Mouse (Mus musculus): Measurements from ENCODE around the gene Wnt5b. TPM values are rescaled to one million over a fixed set of nuclear protein-coding genes. Genes with fewer than 3 reads are reported as not detected.

The Wnt5b gene
- polyA plus RNA-seq, 1 experiment = 4.0 TPM

DNA sequence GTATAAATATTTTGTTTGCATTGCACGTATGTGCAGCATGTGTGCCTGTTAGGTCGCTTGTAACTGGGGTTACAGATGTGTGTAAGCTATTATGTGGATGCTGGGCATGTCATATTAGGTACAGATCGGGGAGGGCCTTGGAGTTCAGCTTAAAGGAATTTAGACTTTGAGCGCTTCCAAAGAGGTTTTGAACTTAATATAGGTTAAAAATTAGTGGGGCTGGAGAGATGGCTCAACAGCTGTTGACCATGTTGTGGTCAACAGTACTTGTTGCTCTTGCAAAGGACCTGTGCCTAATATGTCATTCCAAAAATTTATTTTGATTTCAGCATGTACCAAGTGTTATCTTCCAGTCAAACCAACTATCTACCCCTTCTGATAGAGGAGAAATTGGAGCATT lies 139.3 kb downstream of the Wnt5b start:
- no peak overlapping the region for H3K27ac ChIP-seq (ENCODE audit: insufficient read depth, low read length)
- H3K4me1 ChIP-seq (ENCODE audit: control insufficient read depth, insufficient read depth, low read length) = no peaks in the 10 kb centered on the region
- no peak for TF ChIP-seq POLR2A (IDR thresholded peaks at IDR 0.05; ENCODE audit: low read depth, low read length)
- TF ChIP-seq CTCF (IDR thresholded peaks at IDR 0.05; ENCODE audit: borderline replicate concordance, insufficient read depth, low read length) = no peak
- no peak overlapping the region for H3K4me3 ChIP-seq (ENCODE audit: insufficient read depth, low read length)

DNA sequence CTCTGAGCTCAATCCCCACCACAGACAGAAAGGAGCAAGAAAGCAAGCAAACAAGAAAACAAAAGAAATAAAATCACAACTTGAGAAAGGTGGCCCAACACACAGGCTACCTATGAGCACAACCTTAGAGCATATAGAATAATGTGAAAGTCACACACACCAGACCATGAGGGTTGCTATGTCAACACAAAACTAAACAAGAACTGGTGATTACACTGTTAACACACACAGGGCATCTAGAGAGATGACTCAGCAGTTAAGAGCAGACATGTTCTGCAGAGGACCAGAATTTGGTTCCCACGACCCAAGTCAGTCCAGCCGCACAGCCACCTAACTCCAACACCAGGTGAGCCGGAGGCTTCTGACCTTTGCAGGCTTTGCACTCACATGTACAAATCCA lies 141.2 kb downstream of the Wnt5b start:
- Histone ChIP-seq H3K4me3 (ENCODE audit: insufficient read depth, low read length) (no peak overlapping the region), H3K4me1 (ENCODE audit: control insufficient read depth, insufficient read depth, low read length) (no peaks in the 10 kb centered on the region), H3K27ac (ENCODE audit: insufficient read depth, low read length) (no peak overlapping the region)
- no peak for TF ChIP-seq POLR2A (IDR thresholded peaks at IDR 0.05; ENCODE audit: low read depth, low read length)
- TF ChIP-seq CTCF (IDR thresholded peaks at IDR 0.05; ENCODE audit: borderline replicate concordance, insufficient read depth, low read length) = no peak

DNA sequence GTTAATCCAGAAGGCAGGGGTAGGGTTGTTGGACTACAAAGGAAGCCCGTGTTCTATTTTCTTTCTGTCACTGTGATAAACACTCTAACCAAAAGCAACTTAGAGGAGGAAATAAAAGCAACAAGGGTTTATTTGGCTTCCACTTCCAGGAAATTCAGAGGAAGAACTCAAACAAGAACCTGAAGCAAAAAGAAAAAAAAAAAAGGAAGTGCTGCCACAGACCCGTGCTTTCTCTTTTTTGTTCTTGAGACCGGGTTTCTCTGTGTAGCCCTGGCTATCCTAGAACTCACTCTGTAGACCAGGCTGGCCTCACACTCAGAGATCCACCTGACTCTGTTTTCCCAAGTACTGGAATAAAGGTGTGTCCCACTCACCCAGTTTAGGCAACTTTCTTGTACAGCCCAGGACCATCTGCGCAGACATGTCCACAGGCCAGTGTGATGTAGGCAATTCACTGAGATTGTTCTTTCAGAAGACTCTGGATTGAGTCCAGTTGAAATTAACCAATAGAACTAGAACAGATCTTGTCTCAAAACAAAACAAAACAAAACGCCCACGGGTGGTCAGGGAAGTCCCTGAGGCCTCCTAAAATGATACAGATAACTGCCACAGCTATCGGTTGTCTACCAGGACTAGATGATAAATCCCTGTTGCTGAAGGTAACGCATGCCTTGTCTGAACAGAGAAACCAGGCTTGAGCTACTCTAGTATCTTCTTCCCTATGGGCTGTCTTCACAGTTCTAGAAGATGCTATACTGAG lies 142.4 kb downstream of the Wnt5b start:
- H3K4me3 ChIP-seq (ENCODE audit: insufficient read depth, low read length) = no peak overlapping the region
- TF ChIP-seq POLR2A (IDR thresholded peaks at IDR 0.05; ENCODE audit: low read depth, low read length) (no peak), CTCF (IDR thresholded peaks at IDR 0.05; ENCODE audit: borderline replicate concordance, insufficient read depth, low read length) (no peak)
- no peaks in the 10 kb centered on the region for H3K4me1 ChIP-seq (ENCODE audit: control insufficient read depth, insufficient read depth, low read length)
- no peak overlapping the region for H3K27ac ChIP-seq (ENCODE audit: insufficient read depth, low read length)

DNA sequence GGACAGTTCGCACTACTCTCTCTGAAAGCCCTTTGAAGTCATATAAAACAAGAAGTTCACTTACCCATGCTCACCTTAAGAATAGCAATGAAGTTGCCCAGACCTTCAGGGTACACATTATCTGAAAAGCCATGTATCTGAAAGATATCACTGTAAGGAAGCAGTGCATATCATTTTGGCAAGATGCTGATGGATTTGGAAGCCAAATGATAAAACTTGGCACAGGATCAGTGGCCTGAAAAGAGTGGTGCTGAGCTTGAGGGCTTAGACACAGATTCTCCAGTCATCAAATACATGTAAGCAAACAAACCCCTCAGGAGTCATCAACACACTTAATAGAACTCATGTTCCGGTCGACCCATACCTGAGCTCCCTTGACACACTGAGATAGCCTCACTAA lies 143.5 kb downstream of the Wnt5b start:
- no peaks in the 10 kb centered on the region for H3K4me1 ChIP-seq (ENCODE audit: control insufficient read depth, insufficient read depth, low read length)
- H3K27ac ChIP-seq (ENCODE audit: insufficient read depth, low read length) = no peak overlapping the region
- H3K4me3 ChIP-seq (ENCODE audit: insufficient read depth, low read length) = no peak overlapping the region
- TF ChIP-seq CTCF (IDR thresholded peaks at IDR 0.05; ENCODE audit: borderline replicate concordance, insufficient read depth, low read length) (no peak), POLR2A (IDR thresholded peaks at IDR 0.05; ENCODE audit: low read depth, low read length) (no peak)

DNA sequence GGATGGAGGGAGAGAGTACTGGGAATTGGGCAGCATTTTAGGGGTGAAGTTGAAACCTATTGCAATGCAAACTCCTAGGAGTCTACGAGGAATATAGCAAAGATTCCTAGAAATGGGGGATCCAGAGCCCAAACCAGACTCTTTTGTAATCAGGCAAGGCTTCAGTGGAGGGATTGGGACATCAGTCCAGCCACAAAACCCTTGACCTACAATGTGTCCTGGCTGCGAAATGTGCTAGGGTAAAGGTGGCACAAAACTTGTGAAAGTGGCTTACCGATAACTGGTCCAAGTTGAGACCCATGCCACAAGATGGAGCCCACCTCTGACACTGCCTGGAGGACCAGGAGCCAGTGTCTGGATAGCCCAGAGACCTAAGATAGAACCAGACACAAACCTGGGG lies 144.8 kb downstream of the Wnt5b start:
- Histone ChIP-seq H3K4me1 (ENCODE audit: control insufficient read depth, insufficient read depth, low read length) (no peaks in the 10 kb centered on the region), H3K27ac (ENCODE audit: insufficient read depth, low read length) (no peak overlapping the region), H3K4me3 (ENCODE audit: insufficient read depth, low read length) (no peak overlapping the region)
- TF ChIP-seq CTCF (IDR thresholded peaks at IDR 0.05; ENCODE audit: borderline replicate concordance, insufficient read depth, low read length) (no peak), POLR2A (IDR thresholded peaks at IDR 0.05; ENCODE audit: low read depth, low read length) (no peak)

DNA sequence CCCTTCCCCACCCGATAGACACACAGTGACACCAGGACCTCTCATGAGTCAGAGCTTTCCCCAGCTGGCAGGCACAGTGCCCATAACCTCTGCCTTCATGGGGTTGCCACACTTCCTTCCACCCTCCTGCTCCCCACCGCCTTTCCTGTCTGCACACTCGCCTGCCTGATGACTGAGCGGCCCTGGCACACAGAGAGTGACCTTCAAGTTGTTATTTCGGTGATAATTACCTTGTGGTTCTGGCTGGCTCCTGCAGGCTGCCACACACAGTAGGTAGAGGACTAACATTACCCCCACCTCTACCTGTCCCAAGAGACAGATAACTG lies 147.9 kb downstream of the Wnt5b start:
- TF ChIP-seq CTCF (IDR thresholded peaks at IDR 0.05; ENCODE audit: borderline replicate concordance, insufficient read depth, low read length) (no peak), POLR2A (IDR thresholded peaks at IDR 0.05; ENCODE audit: low read depth, low read length) (no peak)
- H3K4me3 ChIP-seq (ENCODE audit: insufficient read depth, low read length) = no peak overlapping the region
- H3K27ac ChIP-seq (ENCODE audit: insufficient read depth, low read length) = no peak overlapping the region
- H3K4me1 ChIP-seq (ENCODE audit: control insufficient read depth, insufficient read depth, low read length) = no peaks in the 10 kb centered on the region

DNA sequence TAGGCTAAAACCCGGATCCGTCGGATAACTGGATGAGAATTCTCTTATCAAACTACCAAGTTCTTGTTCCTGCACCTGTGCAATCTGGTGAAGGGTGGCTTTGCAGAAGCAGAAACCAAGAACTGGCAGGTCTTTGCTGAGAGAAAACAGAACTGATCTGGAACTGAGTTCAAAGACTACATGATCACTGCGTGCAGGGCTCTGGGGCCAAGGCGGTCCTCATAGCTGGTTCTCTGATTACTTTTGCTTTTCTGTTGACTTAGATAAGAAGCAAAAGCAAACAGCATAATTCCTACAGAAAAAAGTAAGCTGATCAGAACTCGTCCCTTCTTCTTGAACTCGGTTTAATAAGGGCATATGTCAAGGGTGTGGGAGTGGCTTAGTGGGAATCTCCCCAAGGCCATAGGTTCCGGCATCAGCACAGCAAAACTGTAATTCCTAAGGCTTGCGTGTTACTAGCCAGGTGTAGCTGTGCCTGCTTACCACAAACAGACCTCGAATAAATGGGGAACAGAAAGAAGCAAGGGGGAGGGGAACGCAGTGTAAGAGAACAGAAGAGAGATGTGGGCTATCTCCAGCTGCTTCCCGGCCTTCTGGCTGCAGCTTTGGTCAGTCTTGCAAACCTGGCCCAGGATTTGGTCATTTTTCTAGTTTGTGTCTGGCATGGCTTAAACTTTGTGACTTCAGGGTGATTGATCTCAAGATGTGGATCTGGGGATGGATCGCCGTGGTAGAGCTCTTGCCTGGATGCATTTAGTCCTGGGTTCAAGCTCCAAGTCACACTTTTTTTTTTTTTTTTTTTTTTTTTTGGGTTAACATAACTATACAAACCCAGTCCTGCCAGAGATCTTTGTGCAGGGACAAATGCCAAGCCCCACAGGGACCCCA lies 148.5 kb downstream of the Wnt5b start:
- H3K27ac ChIP-seq (ENCODE audit: insufficient read depth, low read length) = no peak overlapping the region
- H3K4me3 ChIP-seq (ENCODE audit: insufficient read depth, low read length) = no peak overlapping the region
- H3K4me1 ChIP-seq (ENCODE audit: control insufficient read depth, insufficient read depth, low read length) = no peaks in the 10 kb centered on the region
- TF ChIP-seq POLR2A (IDR thresholded peaks at IDR 0.05; ENCODE audit: low read depth, low read length) (no peak), CTCF (IDR thresholded peaks at IDR 0.05; ENCODE audit: borderline replicate concordance, insufficient read depth, low read length) (no peak)

DNA sequence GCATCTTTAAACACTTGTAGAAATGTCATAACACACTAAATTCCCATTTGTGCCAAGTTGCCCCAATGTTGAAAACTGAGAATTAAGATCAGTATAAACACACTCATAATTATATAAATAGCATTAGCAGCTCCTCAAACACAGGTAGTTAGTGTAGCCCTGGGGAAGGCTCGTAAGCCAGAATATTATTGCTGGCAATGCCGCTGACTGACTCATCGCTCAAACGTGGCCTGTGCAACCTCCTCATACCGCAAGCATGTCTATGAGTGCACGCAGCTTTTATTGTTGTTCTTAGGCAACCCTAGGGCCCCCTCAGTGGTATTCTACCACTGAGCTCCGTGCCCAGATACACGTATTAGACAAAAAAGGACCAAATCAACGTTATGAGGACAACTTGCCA lies 151.3 kb downstream of the Wnt5b start:
- Histone ChIP-seq H3K4me1 (ENCODE audit: control insufficient read depth, insufficient read depth, low read length) (no peaks in the 10 kb centered on the region; the same call in 1 of the 2 replicates), H3K4me3 (ENCODE audit: insufficient read depth, low read length) (no peak overlapping the region), H3K27ac (ENCODE audit: insufficient read depth, low read length) (no peak overlapping the region)
- TF ChIP-seq CTCF (IDR thresholded peaks at IDR 0.05; ENCODE audit: borderline replicate concordance, insufficient read depth, low read length) (no peak), POLR2A (IDR thresholded peaks at IDR 0.05; ENCODE audit: low read depth, low read length) (no peak)

DNA sequence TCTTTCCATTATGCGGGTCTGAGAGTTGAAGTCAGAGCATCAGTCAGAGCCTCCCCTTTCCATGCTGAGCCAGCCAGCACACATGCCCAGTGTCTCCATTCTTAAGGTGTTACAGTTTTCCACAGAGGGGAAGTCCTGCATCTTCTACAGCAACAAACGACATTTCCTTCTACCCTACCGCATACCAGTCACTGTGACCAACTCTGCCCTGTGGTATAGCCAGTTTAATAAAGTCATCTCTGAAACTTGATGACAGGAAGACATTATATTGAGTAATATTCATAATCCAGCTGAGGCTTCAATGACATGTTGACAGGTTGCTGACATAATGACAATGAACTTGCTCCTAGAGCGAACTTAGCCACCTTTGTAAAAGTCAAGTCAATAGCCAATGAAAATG lies 153.4 kb downstream of the Wnt5b start:
- peaks cover 6% of the 10 kb centered on the region for H3K4me1 ChIP-seq (ENCODE audit: control insufficient read depth, insufficient read depth, low read length)
- no peak overlapping the region for H3K27ac ChIP-seq (ENCODE audit: insufficient read depth, low read length)
- no peak for TF ChIP-seq CTCF (IDR thresholded peaks at IDR 0.05; ENCODE audit: borderline replicate concordance, insufficient read depth, low read length)
- no peak for TF ChIP-seq POLR2A (IDR thresholded peaks at IDR 0.05; ENCODE audit: low read depth, low read length)
- H3K4me3 ChIP-seq (ENCODE audit: insufficient read depth, low read length) = no peak overlapping the region

DNA sequence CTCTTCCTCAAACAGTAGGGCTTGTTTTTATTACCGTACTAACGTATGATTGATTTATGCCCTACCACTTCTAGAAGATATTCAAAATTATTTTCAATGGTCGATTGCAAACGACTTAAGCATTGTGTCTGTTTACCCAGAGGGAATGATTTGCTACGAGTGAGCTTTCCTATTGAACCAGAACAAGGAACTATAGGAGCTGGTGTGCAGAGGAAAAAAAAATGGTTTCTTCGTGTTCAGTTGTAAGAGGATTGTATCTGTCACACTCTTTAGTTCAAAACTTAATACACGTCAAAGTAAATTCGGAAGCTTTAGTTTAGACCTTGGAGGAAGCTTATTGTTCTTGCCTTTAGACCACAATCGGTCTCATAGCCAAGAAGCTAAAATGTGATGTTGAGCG lies 155.1 kb downstream of the Wnt5b start:
- TF ChIP-seq POLR2A (IDR thresholded peaks at IDR 0.05; ENCODE audit: low read depth, low read length) (no peak), CTCF (IDR thresholded peaks at IDR 0.05; ENCODE audit: borderline replicate concordance, insufficient read depth, low read length) (no peak)
- Histone ChIP-seq H3K4me1 (ENCODE audit: control insufficient read depth, insufficient read depth, low read length) (peaks cover 6% of the 10 kb centered on the region), H3K4me3 (ENCODE audit: insufficient read depth, low read length) (peak overlapping the region; percentile 68), H3K27ac (ENCODE audit: insufficient read depth, low read length) (no peak overlapping the region)

All from embryonic fibroblast, embryonic 13.5 days (primary cell).